Mouse (Mus musculus): ENCODE measurements at regions not wholly inside any gene's neighbourhood (a gene's known extent, or its start where the extent isn't known, plus 50 kb on each side); places are given as distances from the start of the nearest gene placed in this dataset.

GRCm38 (mm10) chr12:12753849-12754248 is 187.9 kb downstream of the Mycn start:
- H3K4me3 ChIP-seq (replicated peaks): no peak overlapping the region
- 39% methylated on average over 9 of the region's 9 CpGs for WGBS
- no peaks in the 10 kb centered on the region for H3K9me3 ChIP-seq (replicated peaks)
- no peak overlapping the region for H3K9ac ChIP-seq
- H3K4me1 ChIP-seq: peaks cover 8% of the 10 kb centered on the region
- no peaks in the 10 kb centered on the region for H3K36me3 ChIP-seq
- ATAC-seq (replicated peaks; ENCODE audit: low FRiP score): no peak
- 0 out of 2 replicates have a peak, but pooled peaks cover 12% of the 10 kb centered on the region for H3K27me3 ChIP-seq
- H3K27ac ChIP-seq: no peak overlapping the region
- no peak overlapping the region for H3K4me2 ChIP-seq

- 91% methylated on average over 10 of the region's 10 CpGs for WGBS
Measured at GRCm38 (mm10) chr12:12751670-12752426, 189.9 kb downstream of the Mycn start.

GRCm38 (mm10) chr12:12749690-12750089 is 192.0 kb downstream of the Mycn start:
- WGBS: 86% methylated on average over 3 of the region's 3 CpGs
- Histone ChIP-seq H3K4me1 (no peaks in the 10 kb centered on the region), H3K4me2 (no peak overlapping the region)

More at GRCm38 (mm10) chr12:12751670-12752426, 189.9 kb downstream of the Mycn start:
- H3K27me3 ChIP-seq: 0 out of 2 replicates have a peak, but pooled peaks cover 12% of the 10 kb centered on the region
- no peak overlapping the region for H3K4me3 ChIP-seq (replicated peaks)
- H3K4me2 ChIP-seq: no peak overlapping the region
- H3K9ac ChIP-seq: no peak overlapping the region
- H3K4me1 ChIP-seq: peaks cover 7% of the 10 kb centered on the region
- no peaks in the 10 kb centered on the region for H3K9me3 ChIP-seq (replicated peaks)
- H3K27ac ChIP-seq: no peak overlapping the region
- ATAC-seq (replicated peaks; ENCODE audit: low FRiP score): no peak
- H3K36me3 ChIP-seq: no peaks in the 10 kb centered on the region

GRCm38 (mm10) chr12:12746852-12747454 is 194.8 kb downstream of the Mycn start:
- WGBS: 53% methylated on average over 4 of the region's 4 CpGs
- no peak overlapping the region for H3K4me2 ChIP-seq
- no peak overlapping the region for H3K9ac ChIP-seq
- ATAC-seq (replicated peaks; ENCODE audit: low FRiP score): peak; percentile 69; the same call in 1 of the 2 replicates
- H3K27ac ChIP-seq: no peak overlapping the region
- no peaks in the 10 kb centered on the region for H3K9me3 ChIP-seq (replicated peaks)
- H3K4me1 ChIP-seq: no peaks in the 10 kb centered on the region
- 0 out of 2 replicates have a peak, but pooled peaks cover 4% of the 10 kb centered on the region for H3K27me3 ChIP-seq
- H3K36me3 ChIP-seq: no peaks in the 10 kb centered on the region
- no peak overlapping the region for H3K4me3 ChIP-seq (replicated peaks)

More at GRCm38 (mm10) chr12:12749690-12750089, 192.0 kb downstream of the Mycn start:
- Histone ChIP-seq H3K27ac (no peak overlapping the region), H3K9ac (no peak overlapping the region), H3K27me3 (0 out of 2 replicates have a peak, but pooled peaks cover 12% of the 10 kb centered on the region), H3K36me3 (no peaks in the 10 kb centered on the region), H3K4me3 (replicated peaks) (no peak overlapping the region), H3K9me3 (replicated peaks) (no peaks in the 10 kb centered on the region)
- no peak for ATAC-seq (replicated peaks; ENCODE audit: low FRiP score)

- H3K27ac ChIP-seq: no peak overlapping the region
- H3K27me3 ChIP-seq: no peaks in the 10 kb centered on the region
- H3K9ac ChIP-seq: no peak overlapping the region
- peaks cover 6% of the 10 kb centered on the region for H3K4me1 ChIP-seq
- 74% methylated on average over 2 of the region's 2 CpGs for WGBS
- no peaks in the 10 kb centered on the region for H3K36me3 ChIP-seq
- no peak overlapping the region for H3K4me2 ChIP-seq
- no peak for ATAC-seq (replicated peaks; ENCODE audit: low FRiP score)
- H3K9me3 ChIP-seq (replicated peaks): no peaks in the 10 kb centered on the region
- H3K4me3 ChIP-seq (replicated peaks): no peak overlapping the region
Measured at GRCm38 (mm10) chr12:12744492-12744891, 197.2 kb downstream of the Mycn start.

GRCm38 (mm10) chr12:12738631-12739331 is 202.9 kb downstream of the Mycn start:
- Histone ChIP-seq H3K9me3 (replicated peaks) (no peaks in the 10 kb centered on the region; the same call in 1 of the 2 replicates), H3K36me3 (no peaks in the 10 kb centered on the region), H3K4me2 (peak overlapping the region; percentile 9; the same call in 1 of the 2 replicates), H3K4me3 (replicated peaks) (no peak overlapping the region), H3K9ac (no peak overlapping the region), H3K4me1 (peaks cover 18% of the 10 kb centered on the region), H3K27ac (peak overlapping the region; percentile 64), H3K27me3 (no peaks in the 10 kb centered on the region)
- WGBS: 9% methylated on average over 12 of the region's 12 CpGs
- peak; percentile 88 for ATAC-seq (replicated peaks; ENCODE audit: low FRiP score)

- Histone ChIP-seq H3K9me3 (replicated peaks) (0 out of 2 replicates have a peak, but pooled peaks cover 3% of the 10 kb centered on the region), H3K27ac (no peak overlapping the region), H3K4me2 (no peak overlapping the region), H3K4me3 (replicated peaks) (no peak overlapping the region), H3K9ac (no peak overlapping the region), H3K27me3 (peaks cover 15% of the 10 kb centered on the region; the same call in 1 of the 2 replicates), H3K36me3 (no peaks in the 10 kb centered on the region), H3K4me1 (peaks cover 12% of the 10 kb centered on the region)
- no peak for ATAC-seq (replicated peaks; ENCODE audit: low FRiP score)
- WGBS: 22% methylated on average over 9 of the region's 9 CpGs
Measured at GRCm38 (mm10) chr12:12725797-12726196, 215.9 kb downstream of the Mycn start.

GRCm38 (mm10) chr12:12725075-12725474 is 216.6 kb downstream of the Mycn start:
- no peak overlapping the region for H3K9ac ChIP-seq
- H3K27me3 ChIP-seq: peaks cover 15% of the 10 kb centered on the region; the same call in 1 of the 2 replicates
- no peak overlapping the region for H3K4me3 ChIP-seq (replicated peaks)
- H3K27ac ChIP-seq: no peak overlapping the region
- no peak for ATAC-seq (replicated peaks; ENCODE audit: low FRiP score)
- 0 out of 2 replicates have a peak, but pooled peaks cover 3% of the 10 kb centered on the region for H3K9me3 ChIP-seq (replicated peaks)
- 28% methylated on average over 13 of the region's 13 CpGs for WGBS
- peaks cover 12% of the 10 kb centered on the region for H3K4me1 ChIP-seq
- H3K36me3 ChIP-seq: no peaks in the 10 kb centered on the region
- H3K4me2 ChIP-seq: peak overlapping the region; percentile 14; the same call in 1 of the 2 replicates

GRCm38 (mm10) chr12:12723724-12724487 is 217.8 kb downstream of the Mycn start:
- no peak for ATAC-seq (replicated peaks; ENCODE audit: low FRiP score)
- 76% methylated on average over 12 of the region's 12 CpGs for WGBS
- H3K36me3 ChIP-seq: no peaks in the 10 kb centered on the region

GRCm38 (mm10) chr12:12722982-12723661 is 218.6 kb downstream of the Mycn start:
- Histone ChIP-seq H3K4me3 (replicated peaks) (no peak overlapping the region), H3K36me3 (no peaks in the 10 kb centered on the region), H3K9me3 (replicated peaks) (0 out of 2 replicates have a peak, but pooled peaks cover 3% of the 10 kb centered on the region), H3K27me3 (peaks cover 15% of the 10 kb centered on the region; the same call in 1 of the 2 replicates), H3K4me2 (no peak overlapping the region), H3K27ac (no peak overlapping the region), H3K4me1 (peaks cover 12% of the 10 kb centered on the region), H3K9ac (no peak overlapping the region)
- 81% methylated on average over 20 of the region's 20 CpGs for WGBS
- no peak for ATAC-seq (replicated peaks; ENCODE audit: low FRiP score)

More at GRCm38 (mm10) chr12:12723724-12724487, 217.8 kb downstream of the Mycn start:
- Histone ChIP-seq H3K27ac (no peak overlapping the region), H3K9me3 (replicated peaks) (0 out of 2 replicates have a peak, but pooled peaks cover 3% of the 10 kb centered on the region), H3K4me1 (peaks cover 12% of the 10 kb centered on the region), H3K4me3 (replicated peaks) (no peak overlapping the region), H3K4me2 (no peak overlapping the region), H3K27me3 (peaks cover 15% of the 10 kb centered on the region; the same call in 1 of the 2 replicates), H3K9ac (no peak overlapping the region)

- no peak overlapping the region for H3K4me3 ChIP-seq (replicated peaks)
- no peaks in the 10 kb centered on the region for H3K9me3 ChIP-seq (replicated peaks)
- H3K27me3 ChIP-seq: no peaks in the 10 kb centered on the region
- ATAC-seq (replicated peaks; ENCODE audit: low FRiP score): no peak
- H3K27ac ChIP-seq: no peak overlapping the region
- H3K4me1 ChIP-seq: peaks cover 8% of the 10 kb centered on the region; the same call in 1 of the 2 replicates
- WGBS: 89% methylated on average over 9 of the region's 9 CpGs
- no peak overlapping the region for H3K9ac ChIP-seq
- no peaks in the 10 kb centered on the region for H3K36me3 ChIP-seq
- H3K4me2 ChIP-seq: no peak overlapping the region
Measured at GRCm38 (mm10) chr12:12716691-12717090, 225.0 kb downstream of the Mycn start.

Data from kidney, embryonic 15.5 days (tissue).